Mouse (Mus musculus) liver, postnatal 0 days (tissue): ENCODE data around the gene Ern2. TPM values are rescaled to one million over a fixed set of nuclear protein-coding genes. Genes with fewer than 3 reads are reported as not detected.
A peak's percentile ranks its signal among the peaks of the same experiment; 100 is the strongest.

ENCODE experiments used
- ATAC-seq: fragments of 200-750 bp; cut with Nextera tagmentation; 2 replicates; pipeline ENCODE4 v1.8.0; 2017; ENCODE audit warnings: mild to moderate bottlenecking, moderate library complexity
- DNase-seq: peaks from one replicate; pipeline ENCODE4 v3.0.0-alpha.2; 2016
- H3K27ac ChIP-seq: fragments of 300-500 bp; sonication (generic); 2 replicates; pipeline ENCODE4 v1.5.1; 2014; ENCODE audit warnings: antibody characterized with exemption, moderate library complexity, mild to moderate bottlenecking, low read depth
- H3K27me3 ChIP-seq: fragments of 300-500 bp; sonication (generic); 2 replicates; pipeline ENCODE4 v1.6.1; 2014; ENCODE audit warnings: low read length, control low read depth, mixed read lengths; ENCODE audit not compliant: insufficient read depth
- H3K36me3 ChIP-seq: fragments of 300-500 bp; sonication (generic); replicated peaks from 2 replicates; pipeline ENCODE4 v1.6.1; 2014; ENCODE audit warnings: mild to moderate bottlenecking, control low read depth, low read length, moderate library complexity, mixed read lengths; ENCODE audit not compliant: insufficient read depth
- H3K4me1 ChIP-seq: fragments of 300-500 bp; sonication (generic); 2 replicates; pipeline ENCODE4 v1.6.1; 2014; ENCODE audit warnings: antibody characterized with exemption, mild to moderate bottlenecking, control low read depth; ENCODE audit not compliant: insufficient read depth
- H3K4me2 ChIP-seq: fragments of 300-500 bp; sonication (generic); 2 replicates; pipeline ENCODE4 v1.6.1; 2014; ENCODE audit warnings: low read depth, mild to moderate bottlenecking, low read length, moderate library complexity, mixed read lengths
- H3K4me3 ChIP-seq: fragments of 300-500 bp; sonication (generic); 2 replicates; pipeline ENCODE4 v1.5.1; 2014; ENCODE audit warnings: low read depth, low read length
- H3K9ac ChIP-seq: fragments of 300-500 bp; sonication (generic); replicated peaks from 2 replicates; pipeline ENCODE4 v1.6.1; 2014; ENCODE audit warnings: mild to moderate bottlenecking, moderate library complexity
- H3K9me3 ChIP-seq: fragments of 300-500 bp; sonication (generic); 2 replicates; pipeline ENCODE4 v1.6.1; 2016; ENCODE audit warnings: mild to moderate bottlenecking, control low read depth, low read length, mixed read lengths
- CTCF ChIP-seq: sonication (generic); IDR thresholded peaks from 2 replicates; pipeline ENCODE4 v1.5.1; 2016; ENCODE audit warnings: antibody characterized with exemption, low read depth
- EP300 ChIP-seq: IDR thresholded peaks from 2 replicates; pipeline ENCODE4 v1.6.1; 2016; ENCODE audit warnings: antibody characterized with exemption, low read depth, mild to moderate bottlenecking
- WGBS: fragments of 180-500 bp; shearing (Covaris S2); extraction: QIAGEN DNeasy Blood & Tissue Kit; methylation state at CpG from one replicate; pipeline ENCODE4 v1.1.7; 2014; ENCODE audit not compliant: insufficient replicate concordance; 5-methylcytosine and 5-hydroxymethylcytosine counted together
- polyA plus RNA-seq: library from polyadenylated mRNA; unstranded; fragments of >200 nt; fragmentation: Nextera tagmentation; extraction: Ambion mirVana; gene quantifications from 2 replicates; pipeline ENCODE4 v1.2.1, GENCODE M21; 2015

Ern2 gene
- polyA plus RNA-seq, 1 experiment from 2014 or later = not detected

- H3K9ac ChIP-seq = peak within 1 kb of the TSS; percentile 38
- H3K9me3 ChIP-seq = no peaks in the 10 kb centered on the region
- H3K4me2 ChIP-seq = peak within 1 kb of the TSS; percentile 64
- H3K27me3 ChIP-seq = no peaks in the 10 kb centered on the region
- ATAC-seq (peak; percentile 75), DNase-seq (peak; percentile 72)
- peak within 1 kb of the TSS; percentile 16; the same call in 1 of the 2 replicates for H3K27ac ChIP-seq
- WGBS = 15% methylated on average over 20 of the region's 20 CpGs
- H3K4me1 ChIP-seq = no peaks in the 10 kb centered on the region
- H3K4me3 ChIP-seq = peak within 1 kb of the TSS; percentile 33; the same call in 1 of the 2 replicates
- TF ChIP-seq CTCF = no peak
- TF ChIP-seq EP300 = no peak
- H3K36me3 ChIP-seq = no peaks in the 10 kb centered on the region
Measured at GRCm38 (mm10) chr7:122219315-122219801, 33.4 kb upstream of the Ern2 start, which contains the start of gene Chp2. Gene Chp2 (plus strand): TSS chr7:122219496.

- DNase-seq (no peak), ATAC-seq (no peak)
- no peaks in the 10 kb centered on the region for H3K36me3 ChIP-seq
- 29% methylated on average over 7 of the region's 7 CpGs for whole genome bisulfite sequencing
- no peak overlapping the region for H3K27ac ChIP-seq
- TF ChIP-seq EP300 (no peak), CTCF (no peak)
- H3K9ac ChIP-seq = no peak overlapping the region
- H3K4me2 ChIP-seq = no peak overlapping the region
- no peak overlapping the region for H3K4me3 ChIP-seq
- no peaks in the 10 kb centered on the region for H3K4me1 ChIP-seq
- no peaks in the 10 kb centered on the region for H3K27me3 ChIP-seq
- H3K9me3 ChIP-seq = no peaks in the 10 kb centered on the region
Measured at GRCm38 (mm10) chr7:122208276-122209021, 22.4 kb upstream of the Ern2 start.

GRCm38 (mm10) chr7:122206121-122206520, 20.1 kb upstream of the Ern2 start:
- ATAC-seq (no peak), DNase-seq (no peak)
- H3K9ac ChIP-seq = no peak overlapping the region
- H3K27me3 ChIP-seq = no peaks in the 10 kb centered on the region
- no peak overlapping the region for H3K27ac ChIP-seq
- WGBS = 69% methylated on average over 2 of the region's 2 CpGs
- no peaks in the 10 kb centered on the region for H3K4me1 ChIP-seq
- TF ChIP-seq EP300 (no peak), CTCF (no peak)
- H3K4me2 ChIP-seq = no peak overlapping the region
- no peaks in the 10 kb centered on the region for H3K9me3 ChIP-seq
- no peaks in the 10 kb centered on the region for H3K36me3 ChIP-seq
- no peak overlapping the region for H3K4me3 ChIP-seq

GRCm38 (mm10) chr7:122203936-122204335, 17.9 kb upstream of the Ern2 start:
- Histone ChIP-seq H3K4me1 (peaks cover 3% of the 10 kb centered on the region; the same call in 1 of the 2 replicates), H3K27ac (no peak overlapping the region), H3K4me3 (no peak overlapping the region), H3K9ac (no peak overlapping the region), H3K36me3 (no peaks in the 10 kb centered on the region), H3K27me3 (no peaks in the 10 kb centered on the region), H3K9me3 (no peaks in the 10 kb centered on the region), H3K4me2 (no peak overlapping the region)
- TF ChIP-seq CTCF = no peak
- TF ChIP-seq EP300 = no peak
- DNase-seq (no peak), ATAC-seq (no peak)
- 38% methylated on average over 2 of the region's 2 CpGs for WGBS

- TF ChIP-seq EP300 = no peak
- peak; percentile 85 for TF ChIP-seq CTCF
- Histone ChIP-seq H3K4me3 (no peak overlapping the region), H3K36me3 (no peaks in the 10 kb centered on the region), H3K27me3 (no peaks in the 10 kb centered on the region), H3K4me2 (no peak overlapping the region), H3K27ac (no peak overlapping the region), H3K4me1 (peaks cover 3% of the 10 kb centered on the region; the same call in 1 of the 2 replicates), H3K9me3 (no peaks in the 10 kb centered on the region), H3K9ac (no peak overlapping the region)
- no peak for ATAC-seq
- no peak for DNase-seq
- WGBS = 19% methylated on average over 5 of the region's 5 CpGs
Measured at GRCm38 (mm10) chr7:122199296-122199695, 13.3 kb upstream of the Ern2 start.

GRCm38 (mm10) chr7:122197306-122197705, 11.3 kb upstream of the Ern2 start:
- no peak overlapping the region for H3K4me2 ChIP-seq
- WGBS = 27% methylated on average over 4 of the region's 4 CpGs
- TF ChIP-seq CTCF = peak; percentile 87
- no peak for TF ChIP-seq EP300
- no peak overlapping the region for H3K27ac ChIP-seq
- no peak overlapping the region for H3K9ac ChIP-seq
- H3K4me3 ChIP-seq = no peak overlapping the region
- H3K36me3 ChIP-seq = no peaks in the 10 kb centered on the region
- peak; percentile 39 for ATAC-seq
- DNase-seq = peak; percentile 59
- H3K9me3 ChIP-seq = no peaks in the 10 kb centered on the region
- H3K27me3 ChIP-seq = no peaks in the 10 kb centered on the region
- H3K4me1 ChIP-seq = peaks cover 3% of the 10 kb centered on the region; the same call in 1 of the 2 replicates
